Mouse (Mus musculus) C2C12 (cell line): ENCODE results near the gene Abcb10.

ENCODE experiments used
- CEBPB ChIP-seq: IDR thresholded peaks from one replicate; pipeline ENCODE4 v1.6.1; 2011; ENCODE audit warnings: low read depth, mild to moderate bottlenecking, control low read depth, moderate library complexity
- CTCF ChIP-seq: IDR thresholded peaks from one replicate; pipeline ENCODE4 v1.5.1; 2011; ENCODE audit not compliant: control insufficient read depth, insufficient read depth, insufficient read length
- MAX ChIP-seq: IDR thresholded peaks from one replicate; pipeline ENCODE4 v1.6.1; 2011; ENCODE audit warnings: mild to moderate bottlenecking, control low read depth
- MYOD1 ChIP-seq: IDR thresholded peaks from one replicate; pipeline ENCODE4 v1.6.1; 2011; ENCODE audit warnings: low read depth; ENCODE audit not compliant: control insufficient read depth, insufficient read length
- USF1 ChIP-seq: IDR thresholded peaks from one replicate; pipeline ENCODE4 v1.6.1; 2011; ENCODE audit warnings: low read depth, mild to moderate bottlenecking, control low read depth, moderate library complexity

- TF ChIP-seq CTCF = no peak
- no peak for TF ChIP-seq MAX
- TF ChIP-seq CEBPB = no peak
- TF ChIP-seq USF1 = no peak
- no peak for TF ChIP-seq MYOD1
These were observed 4.6 kb downstream of the Abcb10 start for GRCm38 (mm10) chr8:123978166-123978838.
